Mouse (Mus musculus) effector memory CD4-positive, alpha-beta T cell, adult 5 months (primary cell): ENCODE measurements around the gene Cyp4a10. TPM values are rescaled to one million over a fixed set of nuclear protein-coding genes. Genes with fewer than 3 reads are reported as not detected.

Experiments
- polyA plus RNA-seq: library from polyadenylated mRNA; unstranded; fragments of 100-300 nt; shearing (Covaris generic); gene quantifications from one replicate; pipeline ENCODE4 v1.2.1, GENCODE M21; 2017

Cyp4a10 gene
- not detected for polyA plus RNA-seq

DNA sequence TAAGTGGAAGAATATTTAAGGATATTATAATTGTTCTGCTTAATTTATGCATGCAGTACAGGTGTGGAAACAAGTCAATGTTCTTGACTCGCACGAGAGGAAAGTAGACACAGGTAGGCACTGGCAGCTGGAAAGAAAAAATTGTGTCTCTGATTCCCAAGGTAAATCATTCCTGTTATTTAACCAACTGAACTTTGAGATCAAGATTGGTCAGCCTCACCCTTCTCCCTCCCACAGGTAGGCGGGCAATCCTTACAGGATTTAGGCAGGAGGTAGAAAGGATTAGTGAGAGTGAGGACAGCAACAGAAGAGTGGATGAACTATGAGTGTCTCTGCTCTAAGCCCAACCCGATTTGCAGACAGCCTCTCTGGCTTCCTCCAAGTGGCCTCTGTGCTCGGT, at the start of gene Cyp4a10:
Gene Cyp4a10, plus strand, starts transcription at position 265 of the 400 bp plus-strand sequence.

DNA sequence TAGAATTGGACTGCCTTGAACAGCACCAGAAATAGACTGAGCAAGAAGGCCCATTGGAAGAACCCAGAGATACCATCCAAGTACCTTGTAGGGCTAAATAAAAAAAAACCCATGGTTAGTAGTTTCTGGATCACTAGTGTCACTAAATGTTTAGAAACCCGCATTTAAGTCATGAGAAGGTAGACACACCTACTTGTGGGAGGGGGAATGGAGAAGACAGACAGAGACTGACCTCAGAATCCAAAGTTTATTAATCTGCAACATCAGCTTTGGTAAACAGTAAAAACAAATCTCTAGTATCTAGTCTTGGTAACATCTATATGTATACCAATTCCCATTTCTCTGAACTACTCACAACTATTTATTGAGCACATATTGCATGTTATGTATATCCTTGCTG, 22.1 kb upstream of the Cyp4a10 start, which contains the start of gene Cyp4a14:
Gene Cyp4a14, minus strand, starts transcription at position 142 of the 400 bp plus-strand sequence.

GRCm38 (mm10) chr4:115563401-115563800, 45.3 kb downstream of the Cyp4a10 start, which contains the start of gene Cyp4a31:
TSS of gene Cyp4a31 (plus strand) at chr4:115563649.

Other genes starting within 250 kb of the Cyp4a10 start
- not detected for gene Cyp4a12a, start 219.2 kb upstream of the Cyp4a10 start, polyA plus RNA-seq
- gene Cyp4a12b, start 106.6 kb upstream of the Cyp4a10 start, polyA plus RNA-seq, result not detected
- gene Cyp4a30b, start 65.7 kb upstream of the Cyp4a10 start, polyA plus RNA-seq, result not detected
- not detected for gene Cyp4a14, start 22.1 kb upstream of the Cyp4a10 start, polyA plus RNA-seq
- gene Cyp4a31, start 45.4 kb downstream of the Cyp4a10 start, polyA plus RNA-seq, result not detected
- not detected for gene Cyp4a32, start 82.7 kb downstream of the Cyp4a10 start, polyA plus RNA-seq
- gene Cyp4b1, start 129.5 kb downstream of the Cyp4a10 start, polyA plus RNA-seq, result not detected
- 41.2 TPM for gene Efcab14, start 219.5 kb downstream of the Cyp4a10 start, polyA plus RNA-seq